Mouse (Mus musculus): ENCODE results near the gene Vamp4. TPM values are rescaled to one million over a fixed set of nuclear protein-coding genes. Genes with fewer than 3 reads are reported as not detected.

Vamp4 gene
- polyA plus RNA-seq, 1 experiment from 2014 or later, result 46.4 TPM

GRCm38 (mm10) chr1:162638535-162638934, 68.2 kb downstream of the Vamp4 start:
- no peaks in the 10 kb centered on the region for H3K9me3 ChIP-seq (ENCODE audit: control insufficient read depth, low read length)
- no peak overlapping the region for H3K4me2 ChIP-seq (ENCODE audit: low read depth, low read length)
- H3K36me3 ChIP-seq (ENCODE audit: control insufficient read depth, insufficient read depth, low read length), result no peaks in the 10 kb centered on the region
- ATAC-seq, result no peak
- no peak overlapping the region for H3K4me3 ChIP-seq (ENCODE audit: low read length)
- H3K27ac ChIP-seq (ENCODE audit: low read length), result no peak overlapping the region
- 94% methylated on average over 4 of the region's 4 CpGs for WGBS
- no peak overlapping the region for H3K9ac ChIP-seq (ENCODE audit: low read depth, low read length)
- H3K27me3 ChIP-seq (replicated peaks; ENCODE audit: control insufficient read depth, insufficient read depth, low read length), result no peaks in the 10 kb centered on the region
- no peaks in the 10 kb centered on the region for H3K4me1 ChIP-seq (ENCODE audit: control insufficient read depth, insufficient read depth, low read length)

- ATAC-seq, result no peak
- Histone ChIP-seq H3K27me3 (replicated peaks; ENCODE audit: control insufficient read depth, insufficient read depth, low read length) (no peaks in the 10 kb centered on the region), H3K4me1 (ENCODE audit: control insufficient read depth, insufficient read depth, low read length) (no peaks in the 10 kb centered on the region), H3K27ac (ENCODE audit: low read length) (no peak within 1 kb of the TSS), H3K9me3 (ENCODE audit: control insufficient read depth, low read length) (no peaks in the 10 kb centered on the region), H3K4me2 (ENCODE audit: low read depth, low read length) (no peak within 1 kb of the TSS), H3K36me3 (ENCODE audit: control insufficient read depth, insufficient read depth, low read length) (no peaks in the 10 kb centered on the region), H3K9ac (ENCODE audit: low read depth, low read length) (no peak within 1 kb of the TSS), H3K4me3 (ENCODE audit: low read length) (no peak within 1 kb of the TSS)
- 76% methylated on average over 10 of the region's 10 CpGs for WGBS
Observed at GRCm38 (mm10) chr1:162639051-162639750, 68.9 kb downstream of the Vamp4 start, which contains the start of gene Myoc. Gene Myoc (plus strand): TSS chr1:162639155.

- no peaks in the 10 kb centered on the region for H3K27me3 ChIP-seq (replicated peaks; ENCODE audit: control insufficient read depth, insufficient read depth, low read length)
- ATAC-seq, result no peak
- 91% methylated on average over 1 of the region's 1 CpGs for WGBS
- no peak overlapping the region for H3K4me2 ChIP-seq (ENCODE audit: low read depth, low read length)
- H3K4me3 ChIP-seq (ENCODE audit: low read length), result no peak overlapping the region
- no peaks in the 10 kb centered on the region for H3K4me1 ChIP-seq (ENCODE audit: control insufficient read depth, insufficient read depth, low read length)
- H3K9ac ChIP-seq (ENCODE audit: low read depth, low read length), result no peak overlapping the region
- H3K9me3 ChIP-seq (ENCODE audit: control insufficient read depth, low read length), result no peaks in the 10 kb centered on the region
- H3K27ac ChIP-seq (ENCODE audit: low read length), result no peak overlapping the region
- H3K36me3 ChIP-seq (ENCODE audit: control insufficient read depth, insufficient read depth, low read length), result no peaks in the 10 kb centered on the region
Observed at GRCm38 (mm10) chr1:162639861-162640260, 69.5 kb downstream of the Vamp4 start.

- no peak overlapping the region for H3K4me3 ChIP-seq (ENCODE audit: low read length)
- 77% methylated on average over 3 of the region's 3 CpGs for WGBS
- no peaks in the 10 kb centered on the region for H3K27me3 ChIP-seq (replicated peaks; ENCODE audit: control insufficient read depth, insufficient read depth, low read length)
- H3K9me3 ChIP-seq (ENCODE audit: control insufficient read depth, low read length), result no peaks in the 10 kb centered on the region
- no peak overlapping the region for H3K9ac ChIP-seq (ENCODE audit: low read depth, low read length)
- H3K4me1 ChIP-seq (ENCODE audit: control insufficient read depth, insufficient read depth, low read length), result no peaks in the 10 kb centered on the region
- ATAC-seq, result no peak
- H3K36me3 ChIP-seq (ENCODE audit: control insufficient read depth, insufficient read depth, low read length), result no peaks in the 10 kb centered on the region
- H3K27ac ChIP-seq (ENCODE audit: low read length), result no peak overlapping the region
- H3K4me2 ChIP-seq (ENCODE audit: low read depth, low read length), result no peak overlapping the region
Observed at GRCm38 (mm10) chr1:162642591-162642990, 72.3 kb downstream of the Vamp4 start.

GRCm38 (mm10) chr1:162643752-162644151, 73.4 kb downstream of the Vamp4 start:
- WGBS, result 44% methylated on average over 4 of the region's 4 CpGs
- Histone ChIP-seq H3K4me3 (ENCODE audit: low read length) (no peak overlapping the region), H3K27me3 (replicated peaks; ENCODE audit: control insufficient read depth, insufficient read depth, low read length) (no peaks in the 10 kb centered on the region), H3K9me3 (ENCODE audit: control insufficient read depth, low read length) (no peaks in the 10 kb centered on the region), H3K9ac (ENCODE audit: low read depth, low read length) (no peak overlapping the region), H3K4me2 (ENCODE audit: low read depth, low read length) (no peak overlapping the region), H3K36me3 (ENCODE audit: control insufficient read depth, insufficient read depth, low read length) (no peaks in the 10 kb centered on the region), H3K4me1 (ENCODE audit: control insufficient read depth, insufficient read depth, low read length) (no peaks in the 10 kb centered on the region), H3K27ac (ENCODE audit: low read length) (no peak overlapping the region)
- ATAC-seq, result no peak

GRCm38 (mm10) chr1:162646083-162646686, 75.9 kb downstream of the Vamp4 start:
- no peak overlapping the region for H3K4me3 ChIP-seq (ENCODE audit: low read length)
- no peaks in the 10 kb centered on the region for H3K9me3 ChIP-seq (ENCODE audit: control insufficient read depth, low read length)
- 79% methylated on average over 10 of the region's 10 CpGs for WGBS
- H3K27ac ChIP-seq (ENCODE audit: low read length), result no peak overlapping the region
- no peaks in the 10 kb centered on the region for H3K4me1 ChIP-seq (ENCODE audit: control insufficient read depth, insufficient read depth, low read length)
- no peak for ATAC-seq
- H3K27me3 ChIP-seq (replicated peaks; ENCODE audit: control insufficient read depth, insufficient read depth, low read length), result no peaks in the 10 kb centered on the region
- no peak overlapping the region for H3K4me2 ChIP-seq (ENCODE audit: low read depth, low read length)
- H3K9ac ChIP-seq (ENCODE audit: low read depth, low read length), result no peak overlapping the region
- no peaks in the 10 kb centered on the region for H3K36me3 ChIP-seq (ENCODE audit: control insufficient read depth, insufficient read depth, low read length)

GRCm38 (mm10) chr1:162648416-162648815, 78.1 kb downstream of the Vamp4 start:
- no peak overlapping the region for H3K27ac ChIP-seq (ENCODE audit: low read length)
- WGBS, result 91% methylated on average over 14 of the region's 14 CpGs
- H3K4me1 ChIP-seq (ENCODE audit: control insufficient read depth, insufficient read depth, low read length), result no peaks in the 10 kb centered on the region
- H3K4me3 ChIP-seq (ENCODE audit: low read length), result no peak overlapping the region
- no peaks in the 10 kb centered on the region for H3K36me3 ChIP-seq (ENCODE audit: control insufficient read depth, insufficient read depth, low read length)
- no peak overlapping the region for H3K4me2 ChIP-seq (ENCODE audit: low read depth, low read length)
- H3K9ac ChIP-seq (ENCODE audit: low read depth, low read length), result no peak overlapping the region
- ATAC-seq, result no peak
- no peaks in the 10 kb centered on the region for H3K27me3 ChIP-seq (replicated peaks; ENCODE audit: control insufficient read depth, insufficient read depth, low read length)
- no peaks in the 10 kb centered on the region for H3K9me3 ChIP-seq (ENCODE audit: control insufficient read depth, low read length)

Other genes starting within 250 kb of the Vamp4 start
- 4.7 and 5.2 TPM in 2 replicates for gene Dnm3, start 92.5 kb upstream of the Vamp4 start, polyA plus RNA-seq (2015; fragmentation: Nextera tagmentation; extraction: Ambion mirVana)
- 17.8 and 18.5 TPM in 2 replicates for gene Mettl13, start 22.0 kb upstream of the Vamp4 start, polyA plus RNA-seq (2015; fragmentation: Nextera tagmentation; extraction: Ambion mirVana)
- gene Myoc, start 68.6 kb downstream of the Vamp4 start, polyA plus RNA-seq (2015; fragmentation: Nextera tagmentation; extraction: Ambion mirVana), result 0.06 and 0.18 TPM in 2 replicates
- gene Myocos, start 87.7 kb downstream of the Vamp4 start, polyA plus RNA-seq (2015; fragmentation: Nextera tagmentation; extraction: Ambion mirVana), result not detected in 2 replicates
- 87.1 and 112 TPM in 2 replicates for gene Prrc2c, start 170.0 kb downstream of the Vamp4 start, polyA plus RNA-seq (2015; fragmentation: Nextera tagmentation; extraction: Ambion mirVana)
- gene Fmo4, start 243.5 kb downstream of the Vamp4 start, polyA plus RNA-seq (2015; fragmentation: Nextera tagmentation; extraction: Ambion mirVana), result 11.7 and 13.0 TPM in 2 replicates

All from intestine, embryonic 16.5 days (tissue).